Mouse (Mus musculus): ENCODE results near the gene Sirt4.

- no peak for TF ChIP-seq CTCF (IDR thresholded peaks at IDR 0.05; ENCODE audit: control insufficient read depth, insufficient read depth, insufficient read length)
- TF ChIP-seq CEBPB (IDR thresholded peaks at IDR 0.05; ENCODE audit: low read depth): no peak
- TF ChIP-seq MAX (IDR thresholded peaks at IDR 0.05): no peak
- TF ChIP-seq USF1 (IDR thresholded peaks at IDR 0.05; ENCODE audit: low read depth): no peak
- no peak for TF ChIP-seq MYOD1 (IDR thresholded peaks at IDR 0.05; ENCODE audit: control insufficient read depth, insufficient read length, low read depth)
Observed at GRCm38 (mm10) chr5:115450410-115451317, 33.9 kb downstream of the Sirt4 start.
